ENCODE assay signal across 9 mouse cellular contexts in the genomic region with DNA sequence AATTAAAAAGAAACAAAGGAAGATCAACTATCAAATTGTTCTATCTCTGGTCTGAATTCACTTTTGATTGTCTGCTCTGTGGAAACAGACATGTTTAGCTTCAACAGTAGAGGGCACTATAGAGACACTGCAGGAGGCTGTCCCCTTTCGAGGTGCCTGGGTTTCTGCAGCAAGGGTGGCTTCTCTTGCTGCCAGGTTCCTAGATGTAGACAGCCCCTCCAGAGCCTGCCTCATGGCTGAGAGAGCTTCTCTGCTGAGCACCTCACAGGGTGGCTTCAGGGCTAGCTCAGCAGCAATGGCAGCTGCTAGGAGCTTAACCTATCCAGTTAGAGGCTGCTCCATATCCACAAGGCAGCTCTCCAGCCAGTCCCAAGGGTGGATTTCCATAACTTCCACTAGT. TPM values are rescaled to one million over a fixed set of nuclear protein-coding genes. Genes with fewer than 3 reads are reported as not detected.
A peak's percentile ranks its signal among the peaks of the same experiment; 100 is the strongest.
DNase-seq lines count a peak whose midpoint lies in the region; ATAC-seq and TF ChIP-seq lines count a peak whose summit lies in the region.
"Had no signal": no experiment of that assay in that cellular context is flagged by ENCODE, and none has a peak within 500 bp of the region (broad histone marks: within the 10 kb centered on the region; RNA-seq: fewer than 3 reads in every experiment).

No protein-coding gene starts in this region.

- TF ChIP-seq POLR2A in brain, embryonic 14.5 days (IDR thresholded peaks at IDR 0.05; ENCODE audit: borderline replicate concordance, extremely low read depth, insufficient read depth, insufficient read length, poor library complexity, severe bottlenecking): no peak
- TF ChIP-seq POLR2A in testis, adult 2 months (IDR thresholded peaks at IDR 0.05; ENCODE audit: control insufficient read depth, low read depth, low read length): no peak

- no peak for DNase-seq in frontal cortex, postnatal 25 days (ENCODE audit: low spot score in 2 of 2)
- peak; percentile 81 for DNase-seq in brain, embryonic 14.5 days (ENCODE audit: low read depth)
- DNase-seq in gastrocnemius, adult 8-10 months (ENCODE audit: low spot score in 2 of 2): peak; percentile 21 to 26
- DNase-seq in layer of hippocampus, adult 9-10 months (ENCODE audit: low spot score): peak; percentile 62

- H3K4me1 ChIP-seq in testis, adult 2 months (ENCODE audit: control insufficient read depth, insufficient read depth, low read length): no peaks in the 10 kb centered on the region

- H3K27ac ChIP-seq in testis, adult 2 months (ENCODE audit: control insufficient read depth, insufficient read depth, low read depth, low read length): no peak overlapping the region
- H3K27ac ChIP-seq: limb, embryonic 15.5 days had no signal

- TF ChIP-seq CTCF in brain, embryonic 14.5 days (IDR thresholded peaks at IDR 0.05; ENCODE audit: borderline replicate concordance, extremely low read depth, insufficient read depth, insufficient read length): peak; percentile 82
- TF ChIP-seq CTCF in testis, adult 2 months (IDR thresholded peaks at IDR 0.05; ENCODE audit: control insufficient read depth, insufficient read depth, insufficient replicate concordance, low read depth, low read length): peak; percentile 39; the same call in 1 of the 2 replicates

- H3K36me3 ChIP-seq in testis, adult 2 months (ENCODE audit: control insufficient read depth, insufficient read depth, low read length): no peaks in the 10 kb centered on the region
- H3K36me3 ChIP-seq: limb, embryonic 15.5 days had no signal

- ATAC-seq in frontal cortex, adult (ENCODE audit: low TSS enrichment): peak; percentile 38; the same call in 1 of the 2 replicates
- ATAC-seq in CD4-positive, CD25-positive, alpha-beta regulatory T cell, adult 4 months: peak; percentile 24
- peak; percentile 69 for ATAC-seq in megakaryocyte-erythroid progenitor cell, adult 5-6 weeks (replicated peaks; ENCODE audit: low FRiP score, low TSS enrichment, poor library complexity, severe bottlenecking)

- no peak overlapping the region for H3K4me3 ChIP-seq in testis, adult 2 months (ENCODE audit: control insufficient read depth, low read depth, low read length)
- H3K4me3 ChIP-seq: limb, embryonic 15.5 days had no signal

- no peaks in the 10 kb centered on the region for H3K27me3 ChIP-seq in testis, adult 2 months (ENCODE audit: control insufficient read depth, insufficient read depth, low read length)
- H3K27me3 ChIP-seq: limb, embryonic 15.5 days had no signal

RNA-seq across cellular contexts. Expression of a gene that starts 5.0 kb away (rescaled TPM):
- 1 to 10 TPM; 1.8 to 4.9 TPM for polyA plus RNA-seq in CD4-positive, CD25-positive, alpha-beta regulatory T cell, adult 4 months (2017; shearing (Covaris generic))
- polyA plus RNA-seq in brain, embryonic 14.5 days (2012; rRNA removed): 60.6 and 70.7 TPM in 2 replicates
- 1 to 10 TPM; 6.3 to 7.2 (median 6.6) TPM for total RNA-seq in gastrocnemius, adult 8-10 months (2022)
- total RNA-seq in megakaryocyte-erythroid progenitor cell, adult 5-6 weeks (2014; fragmentation: Nextera tagmentation): 8.2 and 8.8 TPM in 2 replicates
- 6.4 TPM in 1 of 2 replicates, not detected in the other for total RNA-seq in megakaryocyte-erythroid progenitor cell, adult 5-6 weeks (2017)
- polyA plus RNA-seq in testis, adult 2 months (2012; rRNA removed): 109 and 120 TPM in 2 replicates

Comparison
In these comparisons a context has a peak if more than half of its experiments do, and no peak if none do; other contexts are left out.
1. DNase-seq: peak in brain, embryonic 14.5 days (single experiment), gastrocnemius, adult 8-10 months (2 of 2) and layer of hippocampus, adult 9-10 months (single experiment); none in frontal cortex, postnatal 25 days (0 of 2).
2. RNA of a gene that starts 5.0 kb away (polyA plus RNA-seq): 109 to 120 TPM in testis, adult 2 months and 60.6 to 70.7 TPM in brain, embryonic 14.5 days; 1.8 to 4.9 TPM in CD4-positive, CD25-positive, alpha-beta regulatory T cell, adult 4 months; every median in the first group is over 10 times any median in the second.
3. Peak in every context shown above with its lines, with median percentiles within 50 percentile points of each other: ATAC-seq.